In the genomic region with DNA sequence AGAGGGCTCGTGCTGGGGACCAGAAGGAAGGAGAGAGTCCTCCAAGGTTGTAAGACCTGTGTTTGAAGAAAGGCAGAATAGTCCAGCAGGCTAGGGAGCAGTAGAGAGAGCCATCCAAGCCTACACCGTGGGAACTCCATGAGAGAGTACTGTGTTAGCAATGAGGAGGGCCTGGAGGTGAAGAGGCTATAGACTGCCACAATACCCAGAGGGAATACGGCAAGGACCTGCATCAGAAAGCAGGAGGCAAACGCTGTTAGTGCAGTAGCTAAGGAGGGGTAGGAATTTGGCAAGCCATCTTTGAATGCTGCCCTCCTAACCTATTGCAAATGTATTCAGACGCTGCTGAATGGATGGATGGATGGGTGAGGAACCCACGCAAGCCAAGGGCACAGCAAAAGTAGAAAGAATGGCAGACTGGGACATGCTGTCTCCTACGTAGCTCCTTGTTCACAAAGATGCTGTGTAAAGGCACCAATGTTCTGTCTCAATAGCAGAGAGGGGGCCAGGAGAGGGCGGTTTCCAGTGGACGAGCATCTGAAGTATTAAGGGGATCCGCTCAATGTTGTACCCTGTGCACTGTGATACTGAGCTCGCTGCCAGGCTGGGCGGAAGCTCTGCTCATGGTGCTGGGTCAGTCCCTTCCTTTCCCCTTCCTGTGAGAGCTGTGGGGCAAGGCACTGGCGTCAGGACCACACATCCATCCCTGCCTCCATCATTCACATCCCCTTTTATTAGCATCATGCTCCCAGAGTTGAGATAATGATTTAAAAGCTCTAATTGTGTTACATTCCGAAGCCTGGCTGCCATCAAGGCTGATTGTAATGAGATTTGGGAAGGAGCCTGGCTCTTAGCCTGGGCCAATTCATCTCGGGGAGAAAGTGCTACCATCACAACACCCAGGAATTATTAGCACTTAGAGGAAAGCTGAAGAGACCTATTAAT, we compare ENCODE assay signal across 19 mouse cellular contexts. TPM values are rescaled to one million over a fixed set of nuclear protein-coding genes. Genes with fewer than 3 reads are reported as not detected.
A peak's percentile ranks its signal among the peaks of the same experiment; 100 is the strongest.
DNase-seq lines count a peak whose midpoint lies in the region; ATAC-seq and TF ChIP-seq lines count a peak whose summit lies in the region.
"Had no signal": no experiment of that assay in that cellular context is flagged by ENCODE, and none has a peak within 500 bp of the region (broad histone marks: within the 10 kb centered on the region; RNA-seq: fewer than 3 reads in every experiment).

No protein-coding gene starts in this region.

- peak overlapping the region; percentile 40; the same call in 1 of the 2 replicates for H3K27ac ChIP-seq in forebrain, embryonic 10.5 days
- no peak overlapping the region for H3K27ac ChIP-seq in hindbrain, embryonic 11.5 days (ENCODE audit: low read depth, low read length)
- H3K27ac ChIP-seq in midbrain, embryonic 14.5 days (replicated peaks; ENCODE audit: low read depth, low read length), result peak overlapping the region; percentile 42; the same call in 1 of the 2 replicates
- H3K27ac ChIP-seq in thymus, adult 2 months (ENCODE audit: control insufficient read depth, insufficient read depth, low read length), result no peak overlapping the region
- H3K27ac ChIP-seq in stomach, postnatal 0 days (replicated peaks), result no peak overlapping the region
- H3K27ac ChIP-seq: limb, embryonic 15.5 days had no signal

- H3K27me3 ChIP-seq in forebrain, embryonic 10.5 days (ENCODE audit: poor library complexity, severe bottlenecking), result 0 out of 2 replicates have a peak, but pooled peaks cover 4% of the 10 kb centered on the region
- H3K27me3 ChIP-seq in hindbrain, embryonic 11.5 days (ENCODE audit: control insufficient read depth, insufficient read depth, low read length), result no peaks in the 10 kb centered on the region
- H3K27me3 ChIP-seq in midbrain, embryonic 14.5 days (ENCODE audit: control insufficient read depth, insufficient read depth, low read length), result no peaks in the 10 kb centered on the region
- no peaks in the 10 kb centered on the region for H3K27me3 ChIP-seq in thymus, adult 2 months (ENCODE audit: control insufficient read depth, insufficient read depth, low read length)
- H3K27me3 ChIP-seq in stomach, postnatal 0 days (ENCODE audit: control insufficient read depth, insufficient read depth, low read length), result no peaks in the 10 kb centered on the region
- H3K27me3 ChIP-seq: limb, embryonic 15.5 days had no signal

- H3K9me3 ChIP-seq in forebrain, embryonic 10.5 days, result no peaks in the 10 kb centered on the region; the same call in 1 of the 2 replicates
- H3K9me3 ChIP-seq in hindbrain, embryonic 11.5 days (ENCODE audit: control insufficient read depth, low read length), result no peaks in the 10 kb centered on the region
- H3K9me3 ChIP-seq in midbrain, embryonic 14.5 days (ENCODE audit: control insufficient read depth, low read length), result no peaks in the 10 kb centered on the region
- no peaks in the 10 kb centered on the region for H3K9me3 ChIP-seq in stomach, postnatal 0 days (ENCODE audit: control insufficient read depth, low read length)
- H3K9me3 ChIP-seq: limb, embryonic 15.5 days had no signal

- no peak overlapping the region for H3K4me3 ChIP-seq in forebrain, embryonic 10.5 days
- H3K4me3 ChIP-seq in hindbrain, embryonic 11.5 days (ENCODE audit: low read depth, low read length), result no peak overlapping the region
- no peak overlapping the region for H3K4me3 ChIP-seq in midbrain, embryonic 14.5 days (replicated peaks; ENCODE audit: low read depth, low read length)
- H3K4me3 ChIP-seq in thymus, adult 2 months (ENCODE audit: control insufficient read depth, insufficient read depth, low read length), result no peak overlapping the region
- no peak overlapping the region for H3K4me3 ChIP-seq in stomach, postnatal 0 days (ENCODE audit: low read depth, low read length)
- H3K4me3 ChIP-seq: erythroblast, embryonic 14.5 days; limb, embryonic 15.5 days; myocyte had no signal

- peaks cover 11% of the 10 kb centered on the region; the same call in 1 of the 2 replicates for H3K4me1 ChIP-seq in forebrain, embryonic 10.5 days
- no peaks in the 10 kb centered on the region for H3K4me1 ChIP-seq in hindbrain, embryonic 11.5 days (replicated peaks; ENCODE audit: control insufficient read depth, insufficient read depth, low read length)
- H3K4me1 ChIP-seq in midbrain, embryonic 14.5 days (ENCODE audit: control insufficient read depth, insufficient read depth, low read length), result no peaks in the 10 kb centered on the region
- H3K4me1 ChIP-seq in thymus, adult 2 months (replicated peaks; ENCODE audit: control insufficient read depth, insufficient read depth, low read length), result no peaks in the 10 kb centered on the region
- no peaks in the 10 kb centered on the region for H3K4me1 ChIP-seq in stomach, postnatal 0 days (replicated peaks; ENCODE audit: control insufficient read depth, insufficient read depth)

- TF ChIP-seq EP300 in stomach, postnatal 0 days (optimal IDR thresholded peaks at IDR 0.05), result no peak

- peak; percentile 47; the same call in 1 of the 2 replicates for ATAC-seq in hindbrain, embryonic 11.5 days (ENCODE audit: low FRiP score)
- ATAC-seq in midbrain, embryonic 14.5 days (ENCODE audit: low FRiP score, low TSS enrichment), result no peak
- ATAC-seq in stomach, postnatal 0 days (ENCODE audit: low FRiP score, low TSS enrichment), result no peak
- ATAC-seq: CD4-positive, CD25-positive, alpha-beta regulatory T cell, adult 4 months; liver, postnatal 0 days had no signal

- H3K4me2 ChIP-seq in hindbrain, embryonic 11.5 days (replicated peaks; ENCODE audit: low read depth, low read length), result no peak overlapping the region
- H3K4me2 ChIP-seq in midbrain, embryonic 14.5 days (ENCODE audit: low read length), result no peak overlapping the region
- no peak overlapping the region for H3K4me2 ChIP-seq in stomach, postnatal 0 days (replicated peaks; ENCODE audit: low read depth)
- H3K4me2 ChIP-seq: limb, embryonic 15.5 days had no signal

- peak; percentile 43 for DNase-seq in Muller cell, postnatal 12 days (ENCODE audit: inconsistent ontology term)
- no peak for DNase-seq in forebrain, embryonic 10.5 days (ENCODE audit: extremely low spot score, low spot score)
- no peak for DNase-seq in hindbrain, embryonic 11.5 days (ENCODE audit: low spot score)
- no peak for DNase-seq in midbrain, embryonic 14.5 days
- DNase-seq in thymus, postnatal 4 days, result no peak
- DNase-seq in thymus, adult 2 months, result no peak
- DNase-seq in stomach, postnatal 0 days (ENCODE audit: low spot score), result no peak
- DNase-seq: adrenal gland, postnatal 36 days; cerebellum, postnatal 14 days; kidney, adult 2 months; liver, postnatal 0 days; lung, postnatal 4 days; retina, postnatal 1 day had no signal

- no peak overlapping the region for H3K9ac ChIP-seq in hindbrain, embryonic 11.5 days (ENCODE audit: low read depth, low read length)
- H3K9ac ChIP-seq in midbrain, embryonic 14.5 days (replicated peaks; ENCODE audit: low read length), result no peak overlapping the region
- H3K9ac ChIP-seq in stomach, postnatal 0 days (ENCODE audit: low read length), result no peak overlapping the region
- H3K9ac ChIP-seq: limb, embryonic 15.5 days; liver, postnatal 0 days had no signal

- H3K36me3 ChIP-seq in forebrain, embryonic 10.5 days (replicated peaks), result no peaks in the 10 kb centered on the region
- no peaks in the 10 kb centered on the region for H3K36me3 ChIP-seq in hindbrain, embryonic 11.5 days (ENCODE audit: control insufficient read depth, insufficient read depth, low read length)
- H3K36me3 ChIP-seq in midbrain, embryonic 14.5 days (ENCODE audit: control insufficient read depth, insufficient read depth, low read length), result no peaks in the 10 kb centered on the region
- no peaks in the 10 kb centered on the region for H3K36me3 ChIP-seq in thymus, adult 2 months (ENCODE audit: control insufficient read depth, insufficient read depth, low read length)
- H3K36me3 ChIP-seq in stomach, postnatal 0 days (ENCODE audit: control insufficient read depth, insufficient read depth, low read length), result no peaks in the 10 kb centered on the region
- H3K36me3 ChIP-seq: limb, embryonic 15.5 days had no signal

- 85% methylated on average over 15 of the region's 15 CpGs for WGBS in forebrain, embryonic 10.5 days
- WGBS in hindbrain, embryonic 11.5 days, result 76% methylated on average over 15 of the region's 15 CpGs
- WGBS in midbrain, embryonic 14.5 days, result 80% methylated on average over 15 of the region's 15 CpGs
- 85% methylated on average over 15 of the region's 15 CpGs for WGBS in thymus, adult 2 months
- 78% methylated on average over 15 of the region's 15 CpGs for WGBS in stomach, postnatal 0 days

- TF ChIP-seq POLR2A in thymus, adult 2 months (IDR thresholded peaks at IDR 0.05; ENCODE audit: control insufficient read depth, extremely low read depth, insufficient read depth, low read length, poor library complexity), result no peak

- TF ChIP-seq CTCF in thymus, adult 2 months (IDR thresholded peaks at IDR 0.05; ENCODE audit: borderline replicate concordance, control insufficient read depth, extremely low read depth, insufficient read depth, low read length, poor library complexity), result no peak
- TF ChIP-seq CTCF in stomach, postnatal 0 days (IDR thresholded peaks at IDR 0.05; ENCODE audit: low read depth), result no peak

RNA-seq across cellular contexts. Expression of gene Siah3, which starts 26.7 kb away (rescaled TPM):
- 0.48 and 0.63 TPM in 2 replicates for polyA plus RNA-seq in forebrain, embryonic 10.5 days (2016; fragmentation: Nextera tagmentation; extraction: Ambion mirVana)
- 2.2 and 2.4 TPM in 2 replicates for polyA plus RNA-seq in hindbrain, embryonic 11.5 days (2014; fragmentation: Nextera tagmentation; extraction: Ambion mirVana)
- 2.6 and 5.6 TPM in 2 replicates for polyA plus RNA-seq in midbrain, embryonic 14.5 days (2014; fragmentation: Nextera tagmentation; extraction: Ambion mirVana)
- 0.05 and 0.11 TPM in 2 replicates for polyA plus RNA-seq in thymus, adult 2 months (2012; rRNA removed)
- polyA plus RNA-seq in stomach, postnatal 0 days (2015; fragmentation: Nextera tagmentation; extraction: Ambion mirVana), result 0.07 TPM in 1 of 2 replicates, not detected in the other
- polyA plus RNA-seq: heart, embryonic 14.5 days; kidney, adult 2 months; myocyte; thymus, postnatal 0 days had no signal

Comparison
In these comparisons a context has a peak if more than half of its experiments do, and no peak if none do; other contexts are left out.
1. H3K27ac ChIP-seq: peak in forebrain, embryonic 10.5 days (single experiment) and midbrain, embryonic 14.5 days (single experiment); none in hindbrain, embryonic 11.5 days (single experiment), thymus, adult 2 months (single experiment) and stomach, postnatal 0 days (single experiment).